Mouse (Mus musculus): ENCODE measurements around the gene Cfb. TPM values are rescaled to one million over a fixed set of nuclear protein-coding genes. Genes with fewer than 3 reads are reported as not detected.
"Not testable (repeated sequence)": the region's sequence is repeated elsewhere in the genome, so short reads cannot be mapped to it uniquely, and the experiment has no call there.

Gene Cfb
- polyA plus RNA-seq, 1 experiment from 2014 or later: 2.7 TPM

DNA sequence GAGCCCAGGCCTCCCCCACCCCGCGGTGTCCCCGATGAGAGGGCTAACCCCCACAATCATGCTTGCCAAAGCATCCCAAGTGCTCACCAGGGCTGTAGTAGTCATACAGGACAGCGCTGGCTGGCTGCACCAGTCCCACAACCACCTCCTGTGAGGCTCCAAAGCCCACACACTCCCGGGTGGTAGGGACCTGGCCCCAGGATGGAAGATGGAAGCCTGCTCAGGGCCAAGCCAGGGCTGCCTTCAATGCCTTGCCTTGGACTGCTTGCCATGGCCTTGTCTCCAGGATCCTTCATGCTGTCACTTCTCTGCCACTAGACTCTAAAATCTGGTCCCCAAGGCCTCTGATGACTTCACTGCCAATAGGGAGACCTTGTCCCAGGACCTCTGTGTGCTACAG lies 51.9 kb downstream of the Cfb start:
- H3K27me3 ChIP-seq (ENCODE audit: poor library complexity, severe bottlenecking); H3K4me1 ChIP-seq; DNase-seq (ENCODE audit: extremely low spot score, low spot score); H3K27ac ChIP-seq; H3K36me3 ChIP-seq (replicated peaks); H3K4me3 ChIP-seq; H3K9me3 ChIP-seq: not testable (repeated sequence)
- WGBS: 86% methylated on average over 5 of the region's 5 CpGs

- no peak overlapping the region for H3K27ac ChIP-seq
- peaks cover 9% of the 10 kb centered on the region for H3K9me3 ChIP-seq
- 85% methylated on average over 6 of the region's 6 CpGs for WGBS
- no peaks in the 10 kb centered on the region for H3K27me3 ChIP-seq (ENCODE audit: poor library complexity, severe bottlenecking)
- no peaks in the 10 kb centered on the region for H3K4me1 ChIP-seq
- no peak for DNase-seq (ENCODE audit: extremely low spot score, low spot score)
- H3K4me3 ChIP-seq: no peak overlapping the region
- H3K36me3 ChIP-seq (replicated peaks): no peaks in the 10 kb centered on the region
These were observed 53.6 kb downstream of the Cfb start for GRCm38 (mm10) chr17:34808599-34809205.

GRCm38 (mm10) chr17:34807176-34807575 lies 55.1 kb downstream of the Cfb start:
- no peak overlapping the region for H3K4me3 ChIP-seq
- peaks cover 9% of the 10 kb centered on the region for H3K9me3 ChIP-seq
- no peak overlapping the region for H3K27ac ChIP-seq
- H3K4me1 ChIP-seq: no peaks in the 10 kb centered on the region
- DNase-seq (ENCODE audit: extremely low spot score, low spot score): no peak
- H3K27me3 ChIP-seq (ENCODE audit: poor library complexity, severe bottlenecking): no peaks in the 10 kb centered on the region
- no peaks in the 10 kb centered on the region for H3K36me3 ChIP-seq (replicated peaks)
- WGBS: 70% methylated on average over 3 of the region's 3 CpGs

Small RNAs within 50 kb of the gene (microRNA-seq; reads per million reads assigned to microRNA genes)
- not detected for gene Mir6970
- gene Mir6971: 2.7 reads per million
- not detected for gene Mir6972

Other genes with a start within 250 kb of the Cfb start
- 1.6 and 3.1 TPM in 2 replicates for gene Egfl8, start 246.5 kb downstream of the Cfb start, polyA plus RNA-seq (2016; fragmentation: Nextera tagmentation; extraction: Ambion mirVana)
- gene Ppt2, start 234.0 kb downstream of the Cfb start, polyA plus RNA-seq (2016; fragmentation: Nextera tagmentation; extraction: Ambion mirVana): 22.1 and 22.4 TPM in 2 replicates
- gene Prrt1, start 233.0 kb downstream of the Cfb start, polyA plus RNA-seq (2016; fragmentation: Nextera tagmentation; extraction: Ambion mirVana): 0.54 and 0.62 TPM in 2 replicates
- 14.8 and 15.5 TPM in 2 replicates for gene Fkbpl, start 217.8 kb downstream of the Cfb start, polyA plus RNA-seq (2016; fragmentation: Nextera tagmentation; extraction: Ambion mirVana)
- 105 and 106 TPM in 2 replicates for gene Atf6b, start 215.4 kb downstream of the Cfb start, polyA plus RNA-seq (2016; fragmentation: Nextera tagmentation; extraction: Ambion mirVana)
- not detected in 2 replicates for gene Tnxb, start 192.0 kb downstream of the Cfb start, polyA plus RNA-seq (2016; fragmentation: Nextera tagmentation; extraction: Ambion mirVana)
- gene C4b, start 118.6 kb downstream of the Cfb start, polyA plus RNA-seq (2016; fragmentation: Nextera tagmentation; extraction: Ambion mirVana): not detected in 2 replicates
- not detected in 2 replicates for gene Cyp21a1, start 58.0 kb downstream of the Cfb start, polyA plus RNA-seq (2016; fragmentation: Nextera tagmentation; extraction: Ambion mirVana)
- gene Stk19, start 25.6 kb downstream of the Cfb start, polyA plus RNA-seq (2016; fragmentation: Nextera tagmentation; extraction: Ambion mirVana): 28.6 and 31.6 TPM in 2 replicates
- 80.2 and 83.0 TPM in 2 replicates for gene Dxo, start 25.5 kb downstream of the Cfb start, polyA plus RNA-seq (2016; fragmentation: Nextera tagmentation; extraction: Ambion mirVana)
- 58.0 and 58.3 TPM in 2 replicates for gene Skiv2l, start 12.3 kb downstream of the Cfb start, polyA plus RNA-seq (2016; fragmentation: Nextera tagmentation; extraction: Ambion mirVana)
- gene Nelfe, start 12.1 kb downstream of the Cfb start, polyA plus RNA-seq (2016; fragmentation: Nextera tagmentation; extraction: Ambion mirVana): 150 and 153 TPM in 2 replicates
- gene Zbtb12, start 17.0 kb upstream of the Cfb start, polyA plus RNA-seq (2016; fragmentation: Nextera tagmentation; extraction: Ambion mirVana): 6.6 and 7.0 TPM in 2 replicates
- 0.05 and 0.11 TPM in 2 replicates for gene Gm20547, start 19.5 kb upstream of the Cfb start, polyA plus RNA-seq (2016; fragmentation: Nextera tagmentation; extraction: Ambion mirVana)
- gene C2, start 35.7 kb upstream of the Cfb start, polyA plus RNA-seq (2016; fragmentation: Nextera tagmentation; extraction: Ambion mirVana): 0.83 and 1.7 TPM in 2 replicates
- gene Ehmt2, start 36.0 kb upstream of the Cfb start, polyA plus RNA-seq (2016; fragmentation: Nextera tagmentation; extraction: Ambion mirVana): 93.3 and 98.8 TPM in 2 replicates
- 0.06 and 0.11 TPM in 2 replicates for gene Slc44a4, start 51.9 kb upstream of the Cfb start, polyA plus RNA-seq (2016; fragmentation: Nextera tagmentation; extraction: Ambion mirVana)
- 18.2 and 18.8 TPM in 2 replicates for gene Neu1, start 68.7 kb upstream of the Cfb start, polyA plus RNA-seq (2016; fragmentation: Nextera tagmentation; extraction: Ambion mirVana)
- gene Hspa1b, start 96.7 kb upstream of the Cfb start, polyA plus RNA-seq (2016; fragmentation: Nextera tagmentation; extraction: Ambion mirVana): 0.07 TPM in 1 of 2 replicates, not detected in the other
- not detected in 2 replicates for gene Gm20481, start 107.4 kb upstream of the Cfb start, polyA plus RNA-seq (2016; fragmentation: Nextera tagmentation; extraction: Ambion mirVana)
- gene Hspa1a, start 109.6 kb upstream of the Cfb start, polyA plus RNA-seq (2016; fragmentation: Nextera tagmentation; extraction: Ambion mirVana): 0.94 and 2.1 TPM in 2 replicates
- 1.1 TPM in 2 replicates for gene Hspa1l, start 110.2 kb upstream of the Cfb start, polyA plus RNA-seq (2016; fragmentation: Nextera tagmentation; extraction: Ambion mirVana)
- gene Lsm2, start 119.3 kb upstream of the Cfb start, polyA plus RNA-seq (2016; fragmentation: Nextera tagmentation; extraction: Ambion mirVana): 363 and 375 TPM in 2 replicates
- 229 and 234 TPM in 2 replicates for gene Vars, start 138.5 kb upstream of the Cfb start, polyA plus RNA-seq (2016; fragmentation: Nextera tagmentation; extraction: Ambion mirVana)
- gene Vwa7, start 154.1 kb upstream of the Cfb start, polyA plus RNA-seq (2016; fragmentation: Nextera tagmentation; extraction: Ambion mirVana): 0.19 and 0.22 TPM in 2 replicates
- gene Sapcd1, start 165.5 kb upstream of the Cfb start, polyA plus RNA-seq (2016; fragmentation: Nextera tagmentation; extraction: Ambion mirVana): 3.0 and 4.1 TPM in 2 replicates
- 4.3 and 5.1 TPM in 2 replicates for gene Msh5, start 184.2 kb upstream of the Cfb start, polyA plus RNA-seq (2016; fragmentation: Nextera tagmentation; extraction: Ambion mirVana)
- 174 and 179 TPM in 2 replicates for gene Clic1, start 187.4 kb upstream of the Cfb start, polyA plus RNA-seq (2016; fragmentation: Nextera tagmentation; extraction: Ambion mirVana)
- 414 and 441 TPM in 2 replicates for gene Ddah2, start 196.5 kb upstream of the Cfb start, polyA plus RNA-seq (2016; fragmentation: Nextera tagmentation; extraction: Ambion mirVana)
- gene Ly6g6c, start 202.9 kb upstream of the Cfb start, polyA plus RNA-seq (2016; fragmentation: Nextera tagmentation; extraction: Ambion mirVana): 0.25 TPM in 1 of 2 replicates, not detected in the other
- gene Mpig6b, start 203.7 kb upstream of the Cfb start, polyA plus RNA-seq (2016; fragmentation: Nextera tagmentation; extraction: Ambion mirVana): 0.59 and 0.72 TPM in 2 replicates
- gene Ly6g6e, start 214.4 kb upstream of the Cfb start, polyA plus RNA-seq (2016; fragmentation: Nextera tagmentation; extraction: Ambion mirVana): 1.00 TPM in 1 of 2 replicates, not detected in the other
- 1.8 and 2.0 TPM in 2 replicates for gene Ly6g6d, start 215.5 kb upstream of the Cfb start, polyA plus RNA-seq (2016; fragmentation: Nextera tagmentation; extraction: Ambion mirVana)
- 0.46 and 0.69 TPM in 2 replicates for gene Ly6g6f, start 223.1 kb upstream of the Cfb start, polyA plus RNA-seq (2016; fragmentation: Nextera tagmentation; extraction: Ambion mirVana)
- gene Abhd16a, start 226.7 kb upstream of the Cfb start, polyA plus RNA-seq (2016; fragmentation: Nextera tagmentation; extraction: Ambion mirVana): 51.8 and 52.7 TPM in 2 replicates
- not detected in 2 replicates for gene Ly6g5c, start 245.8 kb upstream of the Cfb start, polyA plus RNA-seq (2016; fragmentation: Nextera tagmentation; extraction: Ambion mirVana)